Mouse (Mus musculus): ENCODE data around the gene Thap8.

GRCm38 (mm10) chr7:30233387-30233786, 46.5 kb upstream of the Thap8 start:
- TF ChIP-seq CTCF (conservative IDR thresholded peaks at IDR 0.05; ENCODE audit: insufficient read depth, insufficient read length, low read depth, low read length) (no peak), POLR2A (IDR thresholded peaks at IDR 0.05; ENCODE audit: low read depth, low read length) (no peak)

All from kidney, adult 2 months (tissue).